Mouse (Mus musculus): ENCODE results near the gene Slc26a10. TPM values are rescaled to one million over a fixed set of nuclear protein-coding genes. Genes with fewer than 3 reads are reported as not detected.
"Not testable (repeated sequence)": the region's sequence is repeated elsewhere in the genome, so short reads cannot be mapped to it uniquely, and the experiment has no call there.

The Slc26a10 gene
- polyA plus RNA-seq, 1 experiment = 1.2 TPM

DNA sequence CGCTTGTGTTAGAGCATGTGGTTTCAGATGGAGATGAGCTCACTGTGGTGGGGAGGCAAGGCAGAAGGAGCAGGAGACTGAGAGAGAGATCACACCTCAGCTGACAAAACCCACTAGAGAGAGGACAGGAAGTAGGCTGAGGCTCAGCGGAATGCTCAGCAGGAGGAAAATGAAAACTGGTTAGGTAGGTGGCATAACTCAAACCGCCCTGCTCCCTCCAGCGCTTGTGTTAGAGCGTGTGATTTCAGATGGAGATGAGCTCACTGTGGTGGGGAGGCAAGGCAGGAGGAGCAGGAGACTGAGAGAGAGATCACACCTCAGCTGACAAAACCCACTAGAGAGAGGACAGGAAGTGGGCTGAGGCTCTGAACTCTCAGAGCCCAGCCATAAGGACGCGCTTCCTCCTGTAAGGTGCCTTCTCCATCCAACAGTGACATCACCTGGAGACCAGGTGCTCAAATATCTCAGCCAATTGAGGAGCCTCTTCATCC lies 17.6 kb downstream of the Slc26a10 start:
- DNase-seq (ENCODE audit: low read depth) = not testable (repeated sequence)

DNA sequence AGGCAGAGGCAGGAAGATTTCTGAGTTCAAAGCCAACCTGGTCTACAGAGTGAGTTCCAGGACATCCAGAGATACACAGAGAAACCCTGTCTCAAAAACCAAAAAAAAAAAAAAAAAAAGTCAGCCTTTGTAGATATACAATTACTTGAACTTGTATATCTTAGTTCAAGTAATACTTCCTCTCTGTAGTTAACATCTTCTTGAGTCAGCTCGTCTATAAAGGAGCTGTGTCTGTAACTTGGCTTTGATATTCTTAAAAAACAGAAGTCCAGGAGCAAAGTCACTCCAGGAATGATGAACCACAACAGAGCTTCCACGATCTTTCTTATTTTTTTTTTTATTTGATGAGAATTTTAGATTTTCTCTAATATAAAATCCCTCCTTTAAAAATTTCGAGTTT lies 19.7 kb downstream of the Slc26a10 start:
- DNase-seq (ENCODE audit: low read depth) = no peak

DNA sequence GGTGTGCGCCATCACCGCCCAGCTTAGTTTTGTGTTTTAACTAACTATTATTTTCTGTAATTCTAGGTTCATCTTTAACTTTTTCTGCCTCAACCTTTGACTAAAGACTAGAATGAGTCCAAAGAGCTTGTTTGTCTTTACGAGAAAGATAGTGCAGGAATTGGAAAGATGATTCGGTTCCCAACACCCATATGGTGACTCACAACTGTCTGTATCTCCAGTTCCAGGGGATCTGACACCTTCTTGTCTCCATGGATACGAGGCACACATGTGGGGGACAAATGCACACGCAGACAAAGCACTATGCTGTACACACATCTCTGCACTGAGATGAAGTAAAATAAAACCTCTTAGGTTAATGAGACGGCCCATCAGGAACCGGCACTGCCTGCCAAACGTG lies 20.4 kb downstream of the Slc26a10 start:
- no peak for DNase-seq (ENCODE audit: low read depth)

DNA sequence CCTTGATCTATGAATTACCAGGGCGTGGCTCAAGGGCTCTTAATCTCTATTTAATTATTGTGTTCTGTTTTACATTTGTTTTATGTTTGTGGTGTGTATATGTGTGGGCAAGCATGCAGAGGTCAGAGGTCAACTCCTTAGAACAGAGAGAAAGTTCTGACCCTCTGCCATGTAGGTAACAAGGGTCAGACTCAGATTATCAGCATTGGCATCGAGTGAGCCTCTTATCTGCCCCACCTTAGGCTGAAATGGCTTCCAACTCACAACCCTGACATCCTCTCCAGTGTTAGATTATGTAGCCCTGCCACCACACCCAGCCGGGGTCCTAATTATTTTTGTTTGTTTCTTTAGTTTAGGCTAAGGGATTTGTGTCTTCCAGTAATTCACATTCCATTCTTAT lies 22.0 kb downstream of the Slc26a10 start:
- no peak for DNase-seq (ENCODE audit: low read depth)

DNA sequence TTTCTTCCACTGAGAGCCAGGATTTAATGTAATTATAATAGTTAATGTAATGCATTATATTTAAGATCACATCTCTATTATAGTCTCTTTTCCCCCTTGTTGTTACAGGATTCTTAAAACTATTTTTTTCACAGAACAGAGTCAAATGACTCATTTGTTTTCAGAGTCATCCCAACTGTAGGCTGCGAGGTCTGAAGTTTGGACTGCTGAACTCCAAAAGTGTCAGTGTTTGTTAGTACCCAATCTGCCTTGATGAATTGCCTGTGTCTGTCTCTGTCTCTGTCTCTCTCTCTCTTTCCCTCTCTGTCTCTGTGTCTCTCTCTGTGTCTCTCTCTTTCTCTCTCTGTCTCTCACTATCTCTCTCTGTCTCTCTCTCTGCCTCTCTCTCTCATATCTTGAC lies 23.9 kb downstream of the Slc26a10 start:
- DNase-seq (ENCODE audit: low read depth) = no peak

DNA sequence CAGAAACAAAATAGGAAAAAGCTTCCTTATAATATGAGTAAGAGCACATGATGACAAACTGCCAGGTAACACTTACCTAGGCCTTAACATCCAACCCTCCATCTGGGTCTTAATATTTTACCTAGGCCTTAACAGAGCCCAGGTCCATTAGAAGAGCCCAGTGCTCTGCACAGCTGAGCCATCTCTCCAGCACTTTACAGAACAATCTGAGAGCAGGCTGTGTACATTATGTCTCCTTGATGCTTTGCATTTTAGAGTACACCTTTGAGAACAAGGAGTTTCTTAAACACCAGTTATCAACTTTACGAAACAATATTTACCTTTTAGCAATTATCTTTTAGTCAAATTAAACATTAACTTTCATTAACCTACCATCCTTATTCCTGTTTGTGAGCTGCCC lies 24.4 kb downstream of the Slc26a10 start:
- no peak for DNase-seq (ENCODE audit: low read depth)

DNA sequence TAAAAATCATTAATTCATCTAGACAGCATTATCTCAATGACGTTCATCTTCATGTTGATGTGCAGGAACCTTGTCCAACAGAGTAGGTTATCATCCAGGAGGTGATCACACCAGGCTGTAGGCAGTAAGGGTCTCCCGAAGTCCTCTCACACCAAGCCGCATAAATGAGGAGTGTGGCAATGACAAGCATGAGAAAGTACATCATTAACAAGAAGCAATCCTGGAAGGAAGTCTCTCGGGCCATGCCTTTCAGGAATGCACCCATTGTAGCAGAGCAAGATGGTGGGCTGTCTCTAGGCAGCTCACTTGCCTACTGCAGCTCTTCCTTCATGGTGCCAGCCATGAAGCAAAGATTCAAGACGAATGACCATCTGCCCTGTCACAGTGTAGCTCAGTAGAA lies 25.8 kb downstream of the Slc26a10 start:
- DNase-seq (ENCODE audit: low read depth) = no peak

DNA sequence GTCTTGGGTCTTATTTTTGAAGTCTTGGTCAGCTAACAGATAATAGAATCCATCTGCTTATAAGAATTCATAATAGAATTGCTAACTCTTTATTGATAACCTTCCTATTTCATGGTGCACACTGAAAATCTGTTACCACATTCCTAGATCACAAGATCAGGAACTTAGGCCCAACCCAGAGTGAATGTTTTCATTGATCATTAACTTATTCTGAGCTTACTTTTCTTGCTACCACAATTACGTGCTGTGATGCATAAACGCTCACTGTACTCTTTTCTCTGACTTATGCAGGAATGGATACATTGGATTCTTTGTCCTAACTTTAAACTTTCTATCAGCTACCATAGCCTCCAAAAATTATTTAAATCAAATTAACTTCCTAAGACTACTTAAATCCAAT lies 26.2 kb downstream of the Slc26a10 start:
- DNase-seq (ENCODE audit: low read depth) = no peak

DNA sequence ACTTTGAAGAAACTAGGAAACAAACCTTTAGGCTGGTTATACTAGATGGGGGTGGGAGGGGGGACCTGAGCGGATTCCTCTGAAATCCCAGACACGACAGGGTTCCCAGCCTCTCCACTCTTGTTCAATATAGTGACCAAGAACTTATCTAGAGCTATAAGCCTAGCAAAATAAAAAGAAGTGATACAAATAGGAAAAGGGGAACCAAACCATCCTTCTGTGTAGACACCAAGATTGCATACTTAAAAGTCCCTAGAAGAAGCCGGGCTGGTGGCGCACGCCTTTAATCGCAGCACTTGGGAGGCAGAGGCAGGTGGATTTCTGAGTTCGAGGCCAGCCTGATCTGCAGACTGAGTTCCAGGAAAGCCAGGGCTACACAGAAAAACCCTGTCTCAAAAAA lies 27.1 kb downstream of the Slc26a10 start:
- no peak for DNase-seq (ENCODE audit: low read depth)

DNA sequence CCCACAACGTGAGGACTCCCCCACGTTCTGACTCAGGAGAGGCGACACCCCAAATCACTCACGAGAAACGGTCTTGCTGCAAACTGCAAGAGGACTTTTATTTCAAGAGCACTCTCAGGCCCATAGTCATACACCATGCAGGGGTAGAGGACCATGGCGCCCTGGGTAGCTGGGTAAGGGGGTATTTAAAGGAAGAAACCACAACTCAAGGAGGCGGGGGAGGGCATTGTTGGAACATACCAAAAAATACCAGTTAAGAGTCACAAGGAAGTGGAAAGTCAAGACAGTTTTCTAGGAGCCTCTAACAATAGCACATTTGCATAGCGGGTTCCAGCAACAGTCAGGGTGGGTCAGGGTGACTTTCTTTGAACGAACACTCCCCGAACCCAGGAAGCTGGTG lies 27.9 kb downstream of the Slc26a10 start:
- not testable (repeated sequence) for DNase-seq (ENCODE audit: low read depth)

DNA sequence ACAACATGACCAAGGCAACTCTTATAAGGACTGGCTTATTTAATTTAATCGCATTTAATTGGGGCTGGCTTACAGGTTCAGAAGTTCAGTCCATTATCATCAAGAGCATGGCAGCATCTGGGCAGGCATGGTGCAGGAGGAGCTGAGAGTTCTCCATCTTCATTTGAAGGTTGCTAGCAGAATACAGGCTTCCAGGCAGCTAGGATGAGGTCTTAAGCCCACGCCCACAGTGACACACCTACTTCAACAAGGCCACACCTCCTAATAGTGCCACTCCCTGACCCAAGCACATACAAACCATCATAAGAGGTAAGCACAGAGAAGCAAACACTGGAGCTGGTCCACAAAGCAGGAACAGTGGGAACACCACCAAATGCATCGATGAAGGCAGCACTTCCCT lies 29.2 kb downstream of the Slc26a10 start:
- DNase-seq (ENCODE audit: low read depth) = not testable (repeated sequence)

DNA sequence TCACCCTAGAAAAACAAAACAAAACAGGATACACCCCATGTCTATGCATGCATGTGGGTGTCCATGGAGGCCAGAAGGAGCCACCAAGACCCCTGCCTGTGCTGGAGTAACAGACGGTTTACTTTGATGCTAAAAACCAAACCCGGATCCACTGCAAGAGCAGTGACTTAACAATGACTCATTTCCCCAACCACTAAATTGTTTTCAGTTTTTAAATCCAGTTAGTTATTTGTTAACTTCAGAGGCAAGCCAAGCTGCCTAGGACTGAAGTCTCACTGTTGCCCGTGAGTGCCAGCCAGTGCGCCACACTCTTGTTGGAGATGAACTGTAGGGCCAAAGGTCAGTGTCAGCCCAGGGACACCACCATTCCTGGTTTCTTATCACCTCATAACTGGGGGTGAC lies 30.0 kb downstream of the Slc26a10 start:
- no peak for DNase-seq (ENCODE audit: low read depth)

DNA sequence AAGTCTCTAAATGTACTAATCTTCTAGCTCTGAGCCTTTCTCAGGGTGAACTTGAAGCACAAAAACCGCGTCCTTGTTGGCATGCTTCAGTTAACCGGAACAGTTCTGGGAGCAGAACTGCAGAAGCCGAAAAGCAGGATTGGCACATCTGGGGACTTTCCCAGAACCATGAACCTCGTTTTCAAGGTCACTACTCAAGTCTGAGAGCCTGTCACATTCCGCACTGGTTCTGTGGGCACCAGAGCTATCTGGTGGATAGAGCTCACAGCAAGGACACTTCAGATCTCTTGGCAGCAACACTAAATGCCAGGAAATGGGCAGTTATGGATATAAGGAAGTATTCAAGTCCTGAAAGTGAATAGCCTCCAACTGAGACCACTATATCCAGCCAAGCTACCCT lies 33.3 kb downstream of the Slc26a10 start:
- no peak for DNase-seq (ENCODE audit: low read depth)

DNA sequence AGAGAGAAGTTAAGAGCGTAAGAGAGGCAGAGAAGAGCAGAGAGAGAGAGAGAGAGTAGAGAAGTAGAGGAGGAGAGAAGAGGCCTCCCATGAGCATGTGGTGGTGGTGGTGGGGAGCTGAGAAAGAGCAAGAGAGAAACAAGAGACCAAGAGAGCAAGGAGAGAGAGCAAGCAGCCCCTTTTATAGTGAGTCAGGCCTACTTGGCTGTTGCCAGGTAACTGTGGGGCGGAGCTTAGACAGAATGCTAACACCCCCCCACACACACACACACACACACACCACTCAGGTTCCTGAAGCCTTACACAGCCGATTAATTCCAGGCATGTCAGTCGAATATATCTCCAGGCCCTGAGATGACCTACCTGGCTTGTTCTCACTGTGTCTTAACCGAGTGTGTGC lies 35.1 kb downstream of the Slc26a10 start:
- no peak for DNase-seq (ENCODE audit: low read depth)

DNA sequence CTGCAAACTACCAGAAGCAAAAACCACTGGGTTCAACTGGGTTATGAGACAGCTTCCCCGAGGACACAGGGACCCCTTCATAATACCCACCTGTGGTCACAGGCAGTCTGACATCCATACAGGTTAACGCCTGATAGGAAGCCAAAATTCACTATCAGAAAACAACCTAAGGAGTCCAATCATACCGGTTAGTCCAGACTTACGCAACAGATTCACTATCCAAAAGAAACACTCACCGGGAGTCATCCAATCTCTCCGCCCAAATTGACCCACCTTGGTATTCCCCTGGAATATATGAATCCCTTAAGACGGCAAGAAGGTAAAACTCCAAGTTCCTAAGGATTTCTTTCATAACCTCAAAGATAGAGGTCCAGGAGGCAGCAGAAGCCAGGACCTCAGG lies 35.9 kb downstream of the Slc26a10 start:
- no peak for DNase-seq (ENCODE audit: low read depth)

DNA sequence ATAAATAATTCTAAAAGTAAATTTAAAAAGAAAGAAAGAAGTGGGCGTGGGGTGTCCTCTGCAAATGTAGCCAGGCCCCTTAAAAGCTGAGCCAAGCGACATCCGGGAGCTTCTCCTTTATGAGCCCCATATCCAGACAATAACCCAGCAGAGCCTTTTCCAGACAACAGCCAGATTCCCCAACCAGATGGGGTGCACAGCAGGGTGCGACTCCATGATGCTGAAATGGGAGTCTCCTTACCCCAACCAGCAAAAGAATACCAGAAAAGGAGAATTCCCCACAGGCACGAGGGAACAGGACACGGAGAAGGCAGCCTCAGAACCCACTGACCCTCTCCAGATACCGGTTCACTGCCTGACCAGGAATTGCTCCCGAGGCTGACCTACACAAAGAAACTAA lies 37.2 kb downstream of the Slc26a10 start:
- no peak for DNase-seq (ENCODE audit: low read depth)

DNA sequence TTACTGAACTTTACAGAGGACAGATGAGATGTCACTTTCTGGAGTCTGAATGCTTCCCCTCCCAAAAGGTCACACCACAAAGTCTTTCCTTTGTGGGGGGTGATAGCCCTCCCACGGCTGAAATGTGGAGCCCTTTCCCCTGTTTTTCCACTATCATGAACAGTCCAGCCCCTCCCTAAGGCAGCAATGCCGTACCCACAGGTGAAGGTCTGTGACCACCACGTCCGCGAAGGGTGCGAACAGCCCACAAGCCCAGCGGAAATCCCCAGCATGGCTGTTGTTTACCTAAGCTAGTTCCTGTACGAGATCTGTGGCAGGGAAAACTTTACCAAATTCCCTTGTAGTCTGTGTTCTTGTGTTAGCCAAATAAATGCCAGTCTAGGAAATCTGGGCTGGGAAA lies 38.9 kb downstream of the Slc26a10 start:
- no peak for DNase-seq (ENCODE audit: low read depth)

DNA sequence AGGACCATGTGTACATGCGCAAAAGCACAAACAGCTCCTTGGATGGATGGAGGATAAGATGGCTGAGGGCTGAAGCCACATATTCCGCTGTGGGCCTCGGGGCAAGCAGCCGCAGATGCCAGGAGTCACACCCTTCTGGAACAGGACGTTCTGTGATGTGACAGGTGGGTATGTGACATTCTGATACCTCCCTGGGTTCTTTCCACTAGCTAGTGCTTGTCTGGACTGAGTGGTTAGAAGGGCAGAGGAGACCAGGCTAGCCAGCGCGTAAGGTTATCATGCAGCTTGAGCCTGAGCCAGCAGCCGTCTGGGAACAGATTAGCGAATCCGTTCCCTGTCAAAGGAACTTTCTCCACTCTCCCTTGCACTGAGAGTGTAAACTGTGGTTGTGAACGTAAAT lies 39.5 kb downstream of the Slc26a10 start:
- no peak for DNase-seq (ENCODE audit: low read depth)

DNA sequence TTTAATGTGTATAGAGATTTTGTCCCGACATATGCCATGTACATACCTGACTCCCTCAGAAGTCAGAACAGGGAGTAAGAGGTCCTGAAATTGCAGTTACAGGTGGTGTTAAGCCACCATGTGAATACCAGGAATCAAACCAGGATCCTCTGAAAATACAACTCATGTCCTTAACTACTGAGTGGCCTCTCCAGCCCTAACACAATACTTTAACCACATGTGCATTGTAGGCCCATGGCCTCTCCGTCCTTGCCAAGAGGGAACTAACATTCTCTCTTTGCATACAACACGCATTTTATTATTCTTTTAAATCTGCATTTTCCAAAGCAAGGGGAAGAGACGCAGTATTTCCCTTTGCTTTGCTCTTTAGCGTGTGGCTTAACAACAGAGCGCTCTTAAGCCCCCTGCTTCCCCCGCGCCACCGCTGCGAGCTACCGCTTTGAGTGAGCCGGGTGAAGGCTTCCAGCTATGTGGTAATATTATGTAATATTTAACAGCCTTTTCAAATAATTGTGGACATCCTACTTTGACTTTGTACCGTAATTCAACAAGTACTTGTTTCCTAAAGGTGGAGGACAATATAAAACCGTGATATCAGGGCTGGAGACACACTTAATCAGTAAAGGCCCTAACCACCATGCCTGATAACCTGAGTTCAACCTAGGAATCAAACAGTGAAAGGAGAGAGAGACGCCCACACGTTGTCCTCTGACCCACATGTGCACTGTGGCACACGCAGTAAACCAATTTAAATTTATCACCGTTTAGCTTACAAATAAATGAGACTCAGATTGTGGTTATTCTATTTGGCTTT lies 41.9 kb downstream of the Slc26a10 start:
- DNase-seq (ENCODE audit: low read depth) = no peak

DNA sequence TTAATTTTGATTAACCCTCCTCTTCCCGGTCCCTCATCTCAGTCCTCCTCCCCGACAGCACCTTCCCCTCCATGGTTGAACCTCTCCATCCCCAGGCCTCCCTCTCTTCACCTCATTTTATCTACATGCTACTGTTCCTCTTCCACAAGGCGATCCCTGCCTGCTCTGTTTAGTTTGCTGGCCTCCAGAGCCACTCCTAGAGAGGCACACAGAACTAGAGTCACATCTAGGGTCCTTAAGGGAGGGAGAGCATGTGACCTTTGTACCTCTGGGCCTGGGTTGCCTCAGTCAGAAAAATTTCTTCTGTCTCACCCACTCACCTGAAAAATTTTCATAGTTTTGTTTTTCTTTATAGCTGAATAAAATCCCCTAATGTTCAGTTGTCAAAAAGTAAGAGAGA lies 42.5 kb downstream of the Slc26a10 start:
- no peak for DNase-seq (ENCODE audit: low read depth)

DNA sequence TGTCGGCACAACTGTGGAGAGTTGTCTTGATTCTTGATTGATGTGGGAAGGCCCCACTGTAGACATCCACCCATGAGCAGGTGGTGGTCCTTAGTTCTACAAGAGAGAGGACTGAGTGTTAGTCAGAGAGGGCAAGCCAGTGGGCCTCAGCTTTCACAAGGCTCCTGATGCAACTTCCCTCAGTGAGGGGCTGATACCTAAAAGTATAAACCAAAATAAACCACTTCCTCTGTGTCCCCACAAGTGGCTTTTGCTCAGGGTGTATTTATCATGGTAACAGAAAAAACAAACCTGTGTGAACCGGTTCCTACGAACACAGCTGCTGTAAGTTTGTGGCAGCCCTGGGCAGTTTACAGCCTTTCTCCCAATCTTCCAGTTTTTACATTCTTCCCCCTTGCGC lies 43.9 kb downstream of the Slc26a10 start:
- no peak for DNase-seq (ENCODE audit: low read depth)

DNA sequence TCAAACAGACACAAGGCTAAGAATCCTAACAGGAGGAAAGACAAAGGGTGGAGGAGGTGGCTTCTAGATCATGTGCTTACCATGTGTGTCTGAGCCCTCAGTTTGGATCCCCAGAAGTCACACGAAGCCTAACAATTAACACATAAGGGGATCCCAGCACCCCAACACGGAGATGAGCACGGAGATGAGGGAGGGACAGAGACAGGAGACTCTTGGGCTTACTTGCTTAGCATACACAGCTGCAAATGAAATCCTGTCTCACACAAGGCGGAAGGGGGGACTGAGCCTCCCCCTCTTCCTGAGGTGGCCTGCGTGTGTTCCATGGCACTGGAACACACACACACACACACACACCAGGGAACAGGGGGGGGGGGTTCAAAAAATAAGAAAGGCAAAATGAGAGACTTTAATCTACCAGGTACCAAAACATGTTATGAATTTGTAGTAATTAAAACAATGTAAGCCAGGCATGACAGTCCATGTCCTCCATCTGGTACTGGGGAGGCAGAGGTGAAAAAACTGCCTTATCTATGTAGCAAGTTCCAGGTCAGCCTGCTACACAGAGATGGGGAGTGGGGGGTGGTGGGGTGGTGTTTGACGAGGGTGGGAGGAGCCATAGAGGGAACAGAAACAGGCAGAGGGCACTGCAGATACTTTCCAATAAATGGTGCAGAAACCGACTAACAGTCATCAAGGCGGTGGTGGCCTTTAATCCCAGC lies 45.2 kb downstream of the Slc26a10 start:
- DNase-seq (ENCODE audit: low read depth) = no peak

DNA sequence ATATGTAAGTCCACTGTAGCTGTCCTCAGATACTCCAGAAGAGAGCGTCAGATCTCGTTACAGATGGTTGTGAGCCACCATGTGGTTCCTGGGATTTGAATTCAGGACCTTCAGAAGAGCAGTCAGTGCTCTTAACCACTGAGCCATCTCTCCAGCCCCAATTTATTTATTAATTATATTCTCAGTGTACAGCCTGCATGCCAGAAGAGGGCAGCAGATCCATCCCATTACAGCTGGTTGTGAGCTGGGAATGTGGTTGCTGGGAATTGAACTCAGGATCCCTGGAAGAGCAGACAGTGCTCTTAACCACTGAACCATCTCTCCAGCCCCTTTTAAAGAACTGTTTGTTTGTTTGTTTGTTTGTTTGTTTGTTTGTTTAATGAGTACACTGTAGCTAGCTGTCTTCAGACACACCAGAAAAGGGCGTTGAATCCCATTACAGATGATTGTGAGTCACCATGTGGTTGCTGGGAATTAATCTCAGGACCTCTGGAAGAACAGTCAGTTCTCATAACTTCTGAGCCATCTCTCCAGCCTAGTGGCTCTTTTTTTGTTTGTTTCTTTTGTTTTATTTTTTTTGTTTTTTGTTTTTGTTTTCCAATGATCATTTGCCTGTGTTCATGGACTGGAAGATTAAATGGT lies 45.9 kb downstream of the Slc26a10 start:
- DNase-seq (ENCODE audit: low read depth) = not testable (repeated sequence)
